Mouse (Mus musculus) heart, embryonic 11.5 days (tissue): ENCODE measurements around the gene Hk3. TPM values are rescaled to one million over a fixed set of nuclear protein-coding genes. Genes with fewer than 3 reads are reported as not detected.

Source experiments
- ATAC-seq: fragments of 200-750 bp; cut with Nextera tagmentation; replicated peaks from 2 replicates; pipeline ENCODE4 v1.8.0; 2017; ENCODE audit warnings: moderate library complexity; ENCODE audit not compliant: insufficient number of reproducible peaks, low FRiP score, low TSS enrichment
- H3K27ac ChIP-seq: fragments of 300-500 bp; sonication (generic); 2 replicates; pipeline ENCODE4 v1.5.1; 2014; ENCODE audit warnings: mild to moderate bottlenecking, low read depth, low read length
- H3K27me3 ChIP-seq: fragments of 300-500 bp; sonication (generic); 2 replicates; pipeline ENCODE4 v1.6.1; 2014; ENCODE audit warnings: mild to moderate bottlenecking, low read length, mixed read lengths; ENCODE audit not compliant: control insufficient read depth, insufficient read depth
- H3K36me3 ChIP-seq: fragments of 300-500 bp; sonication (generic); 2 replicates; pipeline ENCODE4 v1.6.1; 2014; ENCODE audit warnings: mild to moderate bottlenecking, low read length, moderate library complexity, mixed read lengths; ENCODE audit not compliant: control insufficient read depth, insufficient read depth
- H3K4me1 ChIP-seq: fragments of 300-500 bp; sonication (generic); 2 replicates; pipeline ENCODE4 v1.6.1; 2014; ENCODE audit warnings: low read length; ENCODE audit not compliant: control insufficient read depth, insufficient read depth
- H3K4me2 ChIP-seq: fragments of 300-500 bp; sonication (generic); 2 replicates; pipeline ENCODE4 v1.6.1; 2014; ENCODE audit warnings: mild to moderate bottlenecking, moderate library complexity
- H3K4me3 ChIP-seq: fragments of 300-500 bp; sonication (generic); 2 replicates; pipeline ENCODE4 v1.5.1; 2014; ENCODE audit warnings: low read depth, low read length
- H3K9ac ChIP-seq: fragments of 300-500 bp; sonication (generic); 2 replicates; pipeline ENCODE4 v1.6.1; 2014; ENCODE audit warnings: mild to moderate bottlenecking, low read depth, low read length, moderate library complexity
- H3K9me3 ChIP-seq: fragments of 300-500 bp; sonication (generic); replicated peaks from 2 replicates; pipeline ENCODE4 v1.6.1; 2016; ENCODE audit warnings: low read length; ENCODE audit not compliant: control insufficient read depth
- WGBS: fragments of 180-500 bp; shearing (Covaris S2); extraction: QIAGEN DNeasy Blood & Tissue Kit; methylation state at CpG from one replicate; pipeline ENCODE4 v1.1.7; 2014; ENCODE audit not compliant: insufficient replicate concordance; 5-methylcytosine and 5-hydroxymethylcytosine counted together
- polyA plus RNA-seq: library from polyadenylated mRNA; unstranded; fragments of >200 nt; fragmentation: Nextera tagmentation; extraction: Ambion mirVana; gene quantifications from 2 replicates; pipeline ENCODE4 v1.2.1, GENCODE M21; 2014

Hk3 gene
- 0.16 and 0.54 TPM in 2 replicates for polyA plus RNA-seq

DNA sequence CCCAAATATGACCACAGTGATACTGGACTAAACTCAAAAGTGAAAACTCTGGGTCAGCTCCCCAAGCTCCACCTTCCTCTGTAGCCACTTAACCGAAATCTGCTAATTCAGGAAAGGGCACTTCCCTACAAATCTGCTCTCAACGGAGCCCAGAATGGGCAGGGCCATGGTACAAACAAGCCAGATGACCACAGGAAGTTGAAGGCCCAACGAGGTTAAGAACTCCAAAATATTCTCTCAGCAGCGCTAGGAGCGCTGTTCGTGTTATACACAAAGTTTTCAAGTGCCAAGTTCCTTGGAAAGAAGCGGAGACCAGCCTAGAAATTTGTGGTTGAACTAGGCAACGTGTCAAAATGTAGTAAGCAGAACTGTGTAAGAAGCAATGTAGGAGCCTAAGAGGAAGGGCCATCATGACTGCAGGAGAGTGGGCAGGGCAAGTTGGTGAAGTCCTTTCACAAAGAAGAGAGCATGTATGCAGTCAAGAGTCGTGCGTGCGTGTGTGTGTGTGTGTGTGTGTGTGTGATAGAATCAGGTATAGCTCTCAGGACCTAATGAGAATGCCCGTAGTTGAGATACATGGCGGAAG lies at the start of gene Hk3:
Hk3 (minus strand) TSS at position 192 of the 586 bp plus-strand sequence.
- Histone ChIP-seq H3K9ac (no peak within 1 kb of the TSS), H3K4me3 (no peak within 1 kb of the TSS), H3K9me3 (no peaks in the 10 kb centered on the region), H3K27me3 (no peaks in the 10 kb centered on the region), H3K27ac (no peak within 1 kb of the TSS), H3K36me3 (no peaks in the 10 kb centered on the region), H3K4me2 (no peak within 1 kb of the TSS), H3K4me1 (no peaks in the 10 kb centered on the region; the same call in 1 of the 2 replicates)
- ATAC-seq = no peak
- WGBS = 85% methylated on average over 13 of the region's 13 CpGs

- ATAC-seq = no peak
- WGBS = 63% methylated on average over 7 of the region's 7 CpGs
Measured at GRCm38 (mm10) chr13:55069719-55070118, 48.5 kb upstream of the Hk3 start.

GRCm38 (mm10) chr13:55063276-55063675 lies 42.1 kb upstream of the Hk3 start:
- no peak for ATAC-seq
- no peaks in the 10 kb centered on the region for H3K36me3 ChIP-seq
- H3K4me2 ChIP-seq = no peak overlapping the region
- H3K27ac ChIP-seq = no peak overlapping the region
- H3K4me3 ChIP-seq = no peak overlapping the region
- no peaks in the 10 kb centered on the region for H3K9me3 ChIP-seq
- no peaks in the 10 kb centered on the region for H3K27me3 ChIP-seq
- no peak overlapping the region for H3K9ac ChIP-seq
- H3K4me1 ChIP-seq = no peaks in the 10 kb centered on the region
- WGBS = 66% methylated on average over 2 of the region's 2 CpGs

More at GRCm38 (mm10) chr13:55069719-55070118, 48.5 kb upstream of the Hk3 start:
- Histone ChIP-seq H3K4me3 (no peak overlapping the region), H3K27ac (no peak overlapping the region), H3K36me3 (no peaks in the 10 kb centered on the region), H3K27me3 (no peaks in the 10 kb centered on the region), H3K4me1 (no peaks in the 10 kb centered on the region), H3K9ac (no peak overlapping the region), H3K4me2 (no peak overlapping the region), H3K9me3 (no peaks in the 10 kb centered on the region)

DNA sequence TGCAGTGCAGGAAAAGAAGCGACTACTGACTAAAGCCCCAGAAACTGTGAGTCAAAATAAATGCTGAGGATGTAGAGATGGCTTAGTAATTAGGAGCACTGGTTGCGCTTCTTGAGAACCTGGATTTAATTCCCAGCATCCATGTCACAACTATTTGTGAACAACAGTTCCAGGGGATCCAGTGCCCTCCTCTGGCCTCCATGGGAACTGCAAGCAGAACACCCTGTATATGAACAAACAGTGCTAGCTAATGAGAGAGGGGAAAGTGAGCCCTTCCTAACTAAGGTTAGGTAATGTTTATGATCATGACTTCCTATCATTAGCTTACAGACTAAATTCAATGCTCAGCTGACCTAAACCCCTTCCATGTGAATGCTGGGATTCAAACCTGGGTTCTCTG lies 36.9 kb upstream of the Hk3 start:
- H3K4me2 ChIP-seq = no peak overlapping the region
- no peaks in the 10 kb centered on the region for H3K36me3 ChIP-seq
- no peaks in the 10 kb centered on the region for H3K4me1 ChIP-seq
- ATAC-seq = no peak
- no peak overlapping the region for H3K9ac ChIP-seq
- no peak overlapping the region for H3K27ac ChIP-seq
- no peaks in the 10 kb centered on the region for H3K9me3 ChIP-seq
- no peaks in the 10 kb centered on the region for H3K27me3 ChIP-seq
- H3K4me3 ChIP-seq = no peak overlapping the region
- 88% methylated on average over 2 of the region's 2 CpGs for WGBS

DNA sequence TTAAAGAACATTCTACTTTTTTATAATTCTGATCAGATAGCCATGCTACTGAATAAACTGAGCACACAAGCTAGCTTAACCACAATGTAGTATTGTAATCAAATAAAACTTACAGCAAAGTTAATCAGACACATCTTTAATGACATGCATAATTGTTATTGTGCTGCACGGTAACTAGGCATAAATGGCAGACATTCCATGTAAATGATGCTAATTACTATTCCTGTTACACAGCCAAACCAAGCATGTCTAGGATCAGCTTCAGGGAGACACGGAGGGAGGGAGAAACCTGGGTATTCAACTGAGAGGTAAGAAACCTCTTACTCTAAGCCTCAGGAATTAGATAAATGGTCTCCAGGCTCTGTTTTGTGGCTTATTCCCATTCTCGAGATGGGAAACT lies 26.5 kb upstream of the Hk3 start:
- Histone ChIP-seq H3K27me3 (no peaks in the 10 kb centered on the region), H3K4me2 (no peak overlapping the region), H3K9me3 (no peaks in the 10 kb centered on the region), H3K4me3 (no peak overlapping the region), H3K9ac (no peak overlapping the region), H3K27ac (no peak overlapping the region), H3K4me1 (no peaks in the 10 kb centered on the region), H3K36me3 (peaks cover 5% of the 10 kb centered on the region)
- no peak for ATAC-seq
- 81% methylated on average over 3 of the region's 3 CpGs for WGBS

GRCm38 (mm10) chr13:55040016-55040415 lies 18.8 kb upstream of the Hk3 start:
- H3K9ac ChIP-seq = no peak overlapping the region
- H3K4me3 ChIP-seq = no peak overlapping the region
- H3K27me3 ChIP-seq = no peaks in the 10 kb centered on the region
- no peak overlapping the region for H3K27ac ChIP-seq
- no peaks in the 10 kb centered on the region for H3K4me1 ChIP-seq
- 92% methylated on average over 2 of the region's 2 CpGs for WGBS
- ATAC-seq = no peak
- H3K4me2 ChIP-seq = no peak overlapping the region
- H3K36me3 ChIP-seq = no peaks in the 10 kb centered on the region
- no peaks in the 10 kb centered on the region for H3K9me3 ChIP-seq

DNA sequence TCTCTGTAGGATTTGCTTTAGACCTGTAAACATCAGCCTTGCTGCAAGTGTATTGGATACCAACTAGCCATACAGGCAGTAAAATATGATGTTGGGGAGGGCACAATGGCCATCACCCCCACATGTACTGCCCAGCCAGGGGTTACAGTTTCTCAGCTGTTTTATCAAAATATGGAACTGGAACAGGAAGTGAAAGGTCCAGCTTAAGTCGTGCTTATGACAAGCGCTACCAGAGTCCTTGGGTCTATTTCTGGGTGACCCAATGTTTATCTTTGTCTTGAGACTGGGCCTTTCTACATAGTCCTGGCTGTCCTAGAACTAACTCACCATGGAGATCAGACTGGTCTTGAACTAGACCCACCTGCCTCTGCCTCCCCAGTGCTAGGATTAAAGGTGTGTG lies 3.0 kb upstream of the Hk3 start:
- no peak overlapping the region for H3K9ac ChIP-seq
- H3K27ac ChIP-seq = no peak overlapping the region
- no peak for ATAC-seq
- H3K4me2 ChIP-seq = no peak overlapping the region
- no peak overlapping the region for H3K4me3 ChIP-seq
- 83% methylated on average over 2 of the region's 2 CpGs for WGBS
- H3K4me1 ChIP-seq = no peaks in the 10 kb centered on the region; the same call in 1 of the 2 replicates
- no peaks in the 10 kb centered on the region for H3K27me3 ChIP-seq
- H3K36me3 ChIP-seq = no peaks in the 10 kb centered on the region; the same call in 1 of the 2 replicates
- H3K9me3 ChIP-seq = no peaks in the 10 kb centered on the region

DNA sequence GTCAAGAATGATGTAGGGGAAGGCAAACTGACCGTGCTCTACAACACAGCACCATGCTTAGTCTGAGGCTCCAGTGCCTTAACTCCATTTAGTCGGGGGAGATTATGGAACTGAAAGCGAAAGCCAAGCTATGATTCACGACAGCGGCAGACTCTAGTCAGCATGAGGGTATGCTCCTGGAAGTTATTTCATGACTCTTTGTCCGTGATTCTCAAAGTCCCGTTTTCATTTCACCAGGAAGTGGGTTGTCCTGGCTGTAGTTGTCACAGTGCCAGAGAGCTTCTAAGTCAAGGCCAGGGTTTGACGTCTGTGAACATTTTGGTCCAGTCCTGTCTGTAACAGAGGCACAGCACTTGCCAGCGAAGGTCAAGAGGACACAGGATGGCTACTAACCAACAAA lies 1.5 kb upstream of the Hk3 start:
- Histone ChIP-seq H3K36me3 (no peaks in the 10 kb centered on the region; the same call in 1 of the 2 replicates), H3K9ac (no peak overlapping the region), H3K9me3 (no peaks in the 10 kb centered on the region), H3K27ac (no peak overlapping the region), H3K4me3 (no peak overlapping the region), H3K4me1 (no peaks in the 10 kb centered on the region; the same call in 1 of the 2 replicates), H3K4me2 (no peak overlapping the region), H3K27me3 (no peaks in the 10 kb centered on the region)
- WGBS = 71% methylated on average over 9 of the region's 9 CpGs
- ATAC-seq = no peak

DNA sequence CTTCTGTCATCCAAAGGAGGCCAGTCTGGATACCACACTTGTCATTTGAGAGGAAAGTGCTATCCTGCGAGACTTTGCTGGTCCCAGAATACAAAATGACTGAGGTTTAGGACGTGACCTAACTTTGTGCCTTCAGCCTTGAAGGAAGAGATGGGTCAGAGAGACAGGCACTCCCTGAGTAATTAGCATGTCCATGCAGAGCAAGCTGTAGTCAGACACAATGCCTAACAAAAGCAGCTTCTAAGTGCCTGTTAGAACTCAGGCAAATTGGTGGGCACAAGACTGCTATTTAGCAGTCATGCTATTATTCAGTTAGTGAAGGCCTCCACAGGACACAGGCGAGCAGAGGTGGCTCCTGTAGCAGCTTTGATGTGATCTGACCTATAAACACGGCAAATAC lies 1.1 kb upstream of the Hk3 start:
- Histone ChIP-seq H3K4me1 (no peaks in the 10 kb centered on the region; the same call in 1 of the 2 replicates), H3K4me2 (no peak overlapping the region), H3K9ac (no peak overlapping the region), H3K27me3 (no peaks in the 10 kb centered on the region), H3K9me3 (no peaks in the 10 kb centered on the region), H3K4me3 (no peak overlapping the region), H3K36me3 (no peaks in the 10 kb centered on the region), H3K27ac (no peak overlapping the region)
- ATAC-seq = no peak
- 69% methylated on average over 4 of the region's 4 CpGs for WGBS
